Mouse (Mus musculus) intestine, postnatal 0 days (tissue): ENCODE results near the gene Zfp865. TPM values are rescaled to one million over a fixed set of nuclear protein-coding genes. Genes with fewer than 3 reads are reported as not detected.
A peak's percentile ranks its signal among the peaks of the same experiment; 100 is the strongest.

Source experiments
- ATAC-seq: fragments of 200-750 bp; cut with Nextera tagmentation; 2 replicates; pipeline ENCODE4 v1.8.0; 2017; ENCODE audit warnings: mild to moderate bottlenecking, moderate TSS enrichment, moderate library complexity
- H3K27ac ChIP-seq: fragments of 300-500 bp; sonication (generic); 2 replicates; pipeline ENCODE4 v1.5.1; 2014; ENCODE audit warnings: mild to moderate bottlenecking, low read depth, low read length, moderate library complexity
- H3K27me3 ChIP-seq: fragments of 300-500 bp; sonication (generic); replicated peaks from 2 replicates; pipeline ENCODE4 v1.6.1; 2014; ENCODE audit warnings: low read length, mixed read lengths; ENCODE audit not compliant: control insufficient read depth, insufficient read depth
- H3K36me3 ChIP-seq: fragments of 300-500 bp; sonication (generic); 2 replicates; pipeline ENCODE4 v1.6.1; 2014; ENCODE audit warnings: mild to moderate bottlenecking, moderate library complexity; ENCODE audit not compliant: control insufficient read depth, insufficient read depth
- H3K4me1 ChIP-seq: fragments of 300-500 bp; sonication (generic); replicated peaks from 2 replicates; pipeline ENCODE4 v1.6.1; 2014; ENCODE audit warnings: antibody characterized with exemption, low read length, mixed read lengths; ENCODE audit not compliant: control insufficient read depth, insufficient read depth
- H3K4me2 ChIP-seq: fragments of 300-500 bp; sonication (generic); replicated peaks from 2 replicates; pipeline ENCODE4 v1.6.1; 2014; ENCODE audit warnings: low read depth, mild to moderate bottlenecking, moderate library complexity
- H3K4me3 ChIP-seq: fragments of 300-500 bp; sonication (generic); 2 replicates; pipeline ENCODE4 v1.5.1; 2014; ENCODE audit warnings: low read depth, low read length
- H3K9ac ChIP-seq: fragments of 300-500 bp; sonication (generic); 2 replicates; pipeline ENCODE4 v1.6.1; 2014; ENCODE audit warnings: mild to moderate bottlenecking, low read depth, low read length
- H3K9me3 ChIP-seq: fragments of 300-500 bp; sonication (generic); 2 replicates; pipeline ENCODE4 v1.6.1; 2016; ENCODE audit warnings: mixed run types; ENCODE audit not compliant: control insufficient read depth
- CTCF ChIP-seq: sonication (generic); IDR thresholded peaks from 2 replicates; pipeline ENCODE4 v1.5.1; 2016; ENCODE audit warnings: low read depth, mild to moderate bottlenecking, control low read depth, antibody characterized with exemption, moderate library complexity
- WGBS: fragments of 180-500 bp; shearing (Covaris S2); extraction: QIAGEN DNeasy Blood & Tissue Kit; methylation state at CpG from one replicate; pipeline ENCODE4 v1.1.7; 2014; 5-methylcytosine and 5-hydroxymethylcytosine counted together
- polyA plus RNA-seq: library from polyadenylated mRNA; unstranded; fragments of >200 nt; fragmentation: Nextera tagmentation; extraction: Ambion mirVana; gene quantifications from 2 replicates; pipeline ENCODE4 v1.2.1, GENCODE M21; 2015

Zfp865 gene
- polyA plus RNA-seq, 1 experiment from 2014 or later = 2.3 TPM

DNA sequence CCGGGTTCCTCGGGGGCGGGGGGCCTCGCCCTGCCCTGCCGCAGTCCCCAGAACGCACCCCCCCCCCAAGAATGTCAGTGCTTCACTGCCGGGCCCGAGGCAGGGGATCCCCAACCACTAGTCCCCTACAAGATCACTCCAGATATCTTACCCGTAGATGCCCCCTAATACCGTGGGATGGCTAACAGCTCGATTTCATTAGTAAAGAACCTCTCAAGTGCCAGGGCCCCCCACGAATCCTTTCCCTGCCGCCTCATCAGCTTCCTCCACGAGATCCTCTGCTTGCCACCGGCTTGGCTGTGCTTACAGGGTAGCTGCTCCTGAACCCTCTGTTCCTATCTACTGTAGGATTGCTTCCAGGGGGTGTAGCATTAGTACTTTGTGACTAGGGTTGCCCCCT is 509 bp downstream of the Zfp865 start:
- peak overlapping the region; percentile 75 for H3K4me2 ChIP-seq
- peak overlapping the region; percentile 95 for H3K27ac ChIP-seq
- 0 out of 2 replicates have a peak, but pooled peaks have one; percentile 0 for ATAC-seq
- H3K4me1 ChIP-seq = peaks cover 3% of the 10 kb centered on the region; the same call in 1 of the 2 replicates
- no peak for TF ChIP-seq CTCF
- WGBS = under 1% methylated on average over 15 of the region's 15 CpGs
- H3K9ac ChIP-seq = peak overlapping the region; percentile 96
- H3K27me3 ChIP-seq = no peaks in the 10 kb centered on the region
- no peaks in the 10 kb centered on the region for H3K9me3 ChIP-seq
- peaks cover 22% of the 10 kb centered on the region; the same call in 1 of the 2 replicates for H3K36me3 ChIP-seq
- H3K4me3 ChIP-seq = peak overlapping the region; percentile 88

DNA sequence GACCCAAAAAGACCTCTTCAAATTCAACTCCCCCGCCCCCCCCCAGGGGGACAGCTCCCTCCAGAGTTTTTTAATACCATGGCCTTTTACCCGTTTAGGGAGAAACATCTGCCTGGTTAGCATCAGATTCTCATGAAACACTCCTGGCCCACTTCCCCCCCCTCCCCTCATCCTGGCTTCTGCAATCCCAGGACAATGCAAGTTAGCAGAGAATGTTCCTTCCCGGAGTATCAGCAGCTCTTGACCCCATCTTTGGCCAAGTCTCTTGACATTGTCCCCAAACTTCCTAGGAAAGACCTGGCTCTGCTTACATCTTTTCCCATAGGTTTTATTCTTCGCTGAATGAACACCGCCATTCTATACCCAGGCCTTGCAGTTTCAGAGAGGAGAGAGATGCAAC is 1.0 kb downstream of the Zfp865 start:
- no peaks in the 10 kb centered on the region for H3K27me3 ChIP-seq
- peak overlapping the region; percentile 95 for H3K27ac ChIP-seq
- no peak for TF ChIP-seq CTCF
- peaks cover 22% of the 10 kb centered on the region; the same call in 1 of the 2 replicates for H3K36me3 ChIP-seq
- no peaks in the 10 kb centered on the region for H3K9me3 ChIP-seq
- peak overlapping the region; percentile 88 for H3K4me3 ChIP-seq
- peak overlapping the region; percentile 75 for H3K4me2 ChIP-seq
- WGBS = 41% methylated on average over 5 of the region's 5 CpGs
- peak overlapping the region; percentile 96 for H3K9ac ChIP-seq
- H3K4me1 ChIP-seq = no peaks in the 10 kb centered on the region; the same call in 1 of the 2 replicates
- no peak for ATAC-seq

DNA sequence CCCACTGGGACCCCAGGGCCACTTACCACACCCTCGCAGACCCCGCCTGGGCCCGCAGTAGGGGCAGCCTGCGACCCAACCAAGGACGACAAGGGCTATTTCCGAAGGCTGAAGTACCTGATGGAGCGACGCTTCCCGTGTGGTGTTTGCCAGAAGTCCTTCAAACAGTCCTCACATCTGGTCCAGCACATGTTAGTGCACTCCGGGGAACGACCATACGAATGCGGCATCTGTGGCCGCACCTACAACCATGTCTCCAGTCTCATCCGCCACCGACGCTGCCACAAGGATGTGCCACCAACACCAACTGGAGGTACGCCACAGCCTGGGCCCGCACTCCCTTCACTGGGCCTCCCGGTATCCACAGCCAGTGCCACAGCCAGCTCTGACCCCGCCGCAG is 9.4 kb downstream of the Zfp865 start:
- H3K4me1 ChIP-seq = no peaks in the 10 kb centered on the region
- WGBS = 92% methylated on average over 22 of the region's 22 CpGs
- TF ChIP-seq CTCF = no peak
- no peak overlapping the region for H3K4me3 ChIP-seq
- no peak for ATAC-seq
- H3K36me3 ChIP-seq = peaks cover 55% of the 10 kb centered on the region
- 0 out of 2 replicates have a peak overlapping the region, but pooled peaks have one; percentile 46 for H3K27ac ChIP-seq
- no peaks in the 10 kb centered on the region for H3K27me3 ChIP-seq
- peaks cover 16% of the 10 kb centered on the region for H3K9me3 ChIP-seq
- no peak overlapping the region for H3K4me2 ChIP-seq
- H3K9ac ChIP-seq = no peak overlapping the region

DNA sequence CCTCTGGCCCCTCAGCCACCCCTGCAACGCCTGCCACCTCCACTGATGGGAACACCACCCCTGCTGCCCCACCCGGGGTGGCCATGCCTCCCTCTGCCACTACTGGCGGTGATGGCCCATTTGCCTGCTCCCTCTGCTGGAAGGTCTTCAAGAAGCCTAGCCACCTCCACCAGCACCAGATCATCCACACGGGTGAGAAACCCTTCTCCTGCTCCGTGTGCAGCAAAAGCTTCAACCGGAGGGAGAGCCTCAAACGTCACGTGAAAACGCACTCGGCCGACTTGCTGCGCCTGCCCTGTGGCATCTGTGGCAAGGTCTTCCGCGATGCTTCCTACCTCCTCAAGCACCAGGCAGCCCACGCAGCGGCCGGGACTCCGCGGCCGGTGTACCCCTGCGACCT is 9.8 kb downstream of the Zfp865 start:
- H3K4me2 ChIP-seq = no peak overlapping the region
- peak overlapping the region; percentile 46; the same call in 1 of the 2 replicates for H3K27ac ChIP-seq
- no peak overlapping the region for H3K9ac ChIP-seq
- no peaks in the 10 kb centered on the region for H3K4me1 ChIP-seq
- WGBS = 94% methylated on average over 21 of the region's 21 CpGs
- no peak for ATAC-seq
- peaks cover 52% of the 10 kb centered on the region for H3K36me3 ChIP-seq
- H3K27me3 ChIP-seq = no peaks in the 10 kb centered on the region
- H3K9me3 ChIP-seq = peaks cover 16% of the 10 kb centered on the region
- H3K4me3 ChIP-seq = no peak overlapping the region
- no peak for TF ChIP-seq CTCF

DNA sequence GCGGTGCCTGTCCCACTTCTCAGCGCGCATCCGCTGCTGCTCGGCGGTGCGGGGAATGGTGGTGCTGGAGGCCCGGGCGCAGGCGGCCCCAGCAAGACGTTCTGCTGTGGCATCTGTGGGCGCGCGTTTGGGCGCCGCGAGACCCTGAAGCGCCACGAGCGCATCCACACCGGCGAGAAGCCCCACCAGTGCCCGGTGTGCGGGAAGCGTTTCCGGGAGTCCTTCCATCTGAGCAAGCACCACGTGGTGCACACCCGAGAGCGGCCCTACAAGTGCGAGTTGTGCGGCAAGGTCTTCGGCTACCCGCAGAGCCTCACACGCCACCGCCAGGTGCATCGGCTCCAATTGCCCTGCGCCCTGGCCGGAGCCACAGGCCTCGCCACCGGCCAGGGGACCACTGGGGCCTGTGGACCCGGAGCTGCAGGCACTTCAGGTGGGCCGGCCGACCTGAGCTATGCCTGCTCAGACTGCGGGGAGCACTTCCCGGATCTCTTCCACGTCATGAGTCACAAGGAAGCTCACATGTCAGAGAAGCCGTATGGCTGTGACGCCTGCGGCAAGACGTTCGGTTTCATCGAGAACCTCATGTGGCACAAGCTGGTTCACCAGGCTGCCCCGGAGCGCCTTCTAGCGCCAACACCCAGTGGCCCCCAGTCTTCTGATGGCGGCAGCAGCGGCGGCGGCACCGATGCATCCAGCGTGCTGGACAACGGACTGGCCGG is 10.5 kb downstream of the Zfp865 start:
- ATAC-seq = no peak
- H3K9me3 ChIP-seq = peaks cover 16% of the 10 kb centered on the region
- peaks cover 59% of the 10 kb centered on the region for H3K36me3 ChIP-seq
- peak overlapping the region; percentile 46 for H3K27ac ChIP-seq
- WGBS = 88% methylated on average over 63 of the region's 63 CpGs
- no peak for TF ChIP-seq CTCF
- no peak overlapping the region for H3K4me2 ChIP-seq
- H3K4me1 ChIP-seq = no peaks in the 10 kb centered on the region
- no peak overlapping the region for H3K9ac ChIP-seq
- H3K27me3 ChIP-seq = no peaks in the 10 kb centered on the region
- no peak overlapping the region for H3K4me3 ChIP-seq

DNA sequence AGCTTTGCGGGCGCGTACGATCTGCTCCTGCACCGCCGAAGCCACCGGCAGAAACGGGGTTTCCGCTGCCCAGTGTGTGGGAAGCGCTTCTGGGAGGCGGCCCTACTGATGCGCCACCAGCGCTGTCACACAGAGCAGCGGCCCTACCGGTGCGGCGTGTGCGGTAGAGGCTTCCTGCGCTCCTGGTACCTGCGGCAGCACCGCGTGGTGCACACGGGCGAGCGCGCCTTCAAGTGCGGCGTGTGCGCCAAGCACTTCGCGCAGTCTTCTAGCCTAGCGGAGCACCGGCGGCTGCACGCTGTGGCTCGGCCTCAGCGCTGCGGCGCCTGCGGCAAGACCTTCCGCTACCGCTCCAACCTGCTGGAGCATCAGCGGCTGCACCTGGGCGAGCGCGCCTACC is 11.3 kb downstream of the Zfp865 start:
- 86% methylated on average over 46 of the region's 46 CpGs for WGBS
- Histone ChIP-seq H3K36me3 (peaks cover 67% of the 10 kb centered on the region), H3K27ac (peak overlapping the region; percentile 46), H3K9me3 (peaks cover 16% of the 10 kb centered on the region), H3K9ac (no peak overlapping the region), H3K4me2 (no peak overlapping the region), H3K4me1 (no peaks in the 10 kb centered on the region), H3K4me3 (no peak overlapping the region), H3K27me3 (no peaks in the 10 kb centered on the region)
- ATAC-seq = no peak
- TF ChIP-seq CTCF = no peak
